Comparison of ENCODE assay signal across 8 mouse cellular contexts in genomic region chr1:72716926-72717325, GRCm38 (mm10). TPM values are rescaled to one million over a fixed set of nuclear protein-coding genes. Genes with fewer than 3 reads are reported as not detected.
DNase-seq lines count a peak whose midpoint lies in the region; ATAC-seq lines count a peak whose summit lies in the region.

No protein-coding gene starts in this region.

- no peaks in the 10 kb centered on the region for H3K27me3 ChIP-seq in hindbrain, embryonic 11.5 days (ENCODE audit: control insufficient read depth, insufficient read depth, low read length)
- no peaks in the 10 kb centered on the region for H3K27me3 ChIP-seq in hindbrain, embryonic 13.5 days
- no peaks in the 10 kb centered on the region for H3K27me3 ChIP-seq in forebrain, embryonic 10.5 days (ENCODE audit: poor library complexity, severe bottlenecking)

- H3K36me3 ChIP-seq in hindbrain, embryonic 11.5 days (ENCODE audit: control insufficient read depth, insufficient read depth, low read length) = peaks cover 6% of the 10 kb centered on the region; the same call in 1 of the 2 replicates
- H3K36me3 ChIP-seq in hindbrain, embryonic 13.5 days = peaks cover 38% of the 10 kb centered on the region
- H3K36me3 ChIP-seq in forebrain, embryonic 10.5 days (replicated peaks) = peaks cover 63% of the 10 kb centered on the region

- H3K27ac ChIP-seq in hindbrain, embryonic 11.5 days (ENCODE audit: low read depth, low read length) = no peak overlapping the region
- H3K27ac ChIP-seq in hindbrain, embryonic 13.5 days = no peak overlapping the region
- H3K27ac ChIP-seq in forebrain, embryonic 10.5 days = no peak overlapping the region

- no peak overlapping the region for H3K4me3 ChIP-seq in hindbrain, embryonic 11.5 days (ENCODE audit: low read depth, low read length)
- H3K4me3 ChIP-seq in hindbrain, embryonic 13.5 days = no peak overlapping the region
- H3K4me3 ChIP-seq in forebrain, embryonic 10.5 days = no peak overlapping the region

- no peak overlapping the region for H3K4me2 ChIP-seq in hindbrain, embryonic 11.5 days (replicated peaks; ENCODE audit: low read depth, low read length)
- no peak overlapping the region for H3K4me2 ChIP-seq in hindbrain, embryonic 13.5 days

- H3K9me3 ChIP-seq in hindbrain, embryonic 11.5 days (ENCODE audit: control insufficient read depth, low read length) = no peaks in the 10 kb centered on the region
- H3K9me3 ChIP-seq in hindbrain, embryonic 13.5 days = no peaks in the 10 kb centered on the region
- no peaks in the 10 kb centered on the region for H3K9me3 ChIP-seq in forebrain, embryonic 10.5 days

- DNase-seq in hindbrain, embryonic 11.5 days (ENCODE audit: low spot score) = peak; percentile 89
- DNase-seq in c-Kit-negative CD71-positive TER-119-positive erythroid progenitor cells, embryonic 14.5 days (ENCODE audit: low read depth, low spot score) = peak; percentile 71
- DNase-seq in forebrain, embryonic 10.5 days (ENCODE audit: extremely low spot score, low spot score) = peak; percentile 82
- DNase-seq in induced T-regulatory cell, adult 2 months (ENCODE audit: low read depth) = peak; percentile 85
- peak; percentile 35 to 77 for DNase-seq in left cerebral cortex, adult 9 months (ENCODE audit: low spot score in 2 of 2)
- DNase-seq in mesoderm, embryonic 11.5 days (ENCODE audit: low read depth, low spot score) = peak; percentile 88
- peak; percentile 79 to 93 for DNase-seq in spleen, postnatal 4 days (ENCODE audit: low spot score in 2 of 2)

- ATAC-seq in hindbrain, embryonic 11.5 days (ENCODE audit: low FRiP score) = 0 out of 2 replicates have a peak, but pooled peaks have one; percentile 20
- ATAC-seq in hindbrain, embryonic 13.5 days (ENCODE audit: low FRiP score) = no peak

- H3K4me1 ChIP-seq in hindbrain, embryonic 11.5 days (replicated peaks; ENCODE audit: control insufficient read depth, insufficient read depth, low read length) = peaks cover 3% of the 10 kb centered on the region; the same call in 1 of the 2 replicates
- peaks cover 26% of the 10 kb centered on the region for H3K4me1 ChIP-seq in hindbrain, embryonic 13.5 days (replicated peaks)
- peaks cover 41% of the 10 kb centered on the region for H3K4me1 ChIP-seq in forebrain, embryonic 10.5 days

- WGBS in hindbrain, embryonic 11.5 days = 14% methylated on average over 5 of the region's 5 CpGs
- WGBS in hindbrain, embryonic 13.5 days = 14% methylated on average over 5 of the region's 5 CpGs
- 18% methylated on average over 5 of the region's 5 CpGs for WGBS in forebrain, embryonic 10.5 days

- no peak overlapping the region for H3K9ac ChIP-seq in hindbrain, embryonic 11.5 days (ENCODE audit: low read depth, low read length)
- no peak overlapping the region for H3K9ac ChIP-seq in hindbrain, embryonic 13.5 days

RNA-seq across cellular contexts. Expression of gene Rpl37a, which starts 5.8 kb away (rescaled TPM):
- 1,424 and 1,478 TPM in 2 replicates for polyA plus RNA-seq in hindbrain, embryonic 11.5 days (2014; fragmentation: Nextera tagmentation; extraction: Ambion mirVana)
- 1,191 and 1,281 TPM in 2 replicates for polyA plus RNA-seq in hindbrain, embryonic 13.5 days (2015; fragmentation: Nextera tagmentation; extraction: Ambion mirVana)
- 1,402 and 1,403 TPM in 2 replicates for polyA plus RNA-seq in forebrain, embryonic 10.5 days (2016; fragmentation: Nextera tagmentation; extraction: Ambion mirVana)

RNA-seq across cellular contexts. Expression of gene Ankar, which starts 16.5 kb away (rescaled TPM):
- 0.05 TPM in 1 of 2 replicates, not detected in the other for polyA plus RNA-seq in hindbrain, embryonic 11.5 days (2014; fragmentation: Nextera tagmentation; extraction: Ambion mirVana)
- not detected in 2 replicates for polyA plus RNA-seq in hindbrain, embryonic 13.5 days (2015; fragmentation: Nextera tagmentation; extraction: Ambion mirVana)
- not detected in 2 replicates for polyA plus RNA-seq in forebrain, embryonic 10.5 days (2016; fragmentation: Nextera tagmentation; extraction: Ambion mirVana)
